Mouse (Mus musculus) bone marrow macrophage, adult 2 months (primary cell): ENCODE data around the gene Bglap2.

Source experiments
- CTCF ChIP-seq: IDR thresholded peaks from 2 replicates; pipeline ENCODE4 v1.5.1; 2012; ENCODE audit warnings: low read depth, mild to moderate bottlenecking, low read length, moderate library complexity
- POLR2A ChIP-seq: IDR thresholded peaks from 2 replicates; pipeline ENCODE4 v1.6.1; 2012; ENCODE audit warnings: mild to moderate bottlenecking, low read depth, low read length, borderline replicate concordance

- no peak for TF ChIP-seq CTCF
- no peak for TF ChIP-seq POLR2A
These were observed 16.8 kb upstream of the Bglap2 start for GRCm38 (mm10) chr3:88395288-88395687.
